Mouse (Mus musculus): ENCODE measurements around the gene Kat5. TPM values are rescaled to one million over a fixed set of nuclear protein-coding genes. Genes with fewer than 3 reads are reported as not detected.

Gene Kat5
- polyA plus RNA-seq, 1 experiment: 67.4 TPM

GRCm38 (mm10) chr19:5570353-5571246, 39.4 kb downstream of the Kat5 start:
- DNase-seq: no peak
- TF ChIP-seq POLR2A (IDR thresholded peaks at IDR 0.05; ENCODE audit: low read depth, low read length) (no peak), CTCF (conservative IDR thresholded peaks at IDR 0.05; ENCODE audit: insufficient read depth, insufficient read length, low read depth, low read length) (no peak)
- Histone ChIP-seq H3K4me1 (ENCODE audit: control insufficient read depth, insufficient read depth, low read length) (peaks cover 16% of the 10 kb centered on the region; the same call in 1 of the 2 replicates), H3K4me3 (ENCODE audit: insufficient read depth, low read depth, low read length) (no peak overlapping the region), H3K27me3 (replicated peaks; ENCODE audit: control insufficient read depth, insufficient read depth, low read length) (no peaks in the 10 kb centered on the region), H3K36me3 (ENCODE audit: control insufficient read depth, insufficient read depth, low read length) (no peaks in the 10 kb centered on the region; the same call in 1 of the 2 replicates), H3K27ac (ENCODE audit: insufficient read depth, low read depth, low read length) (no peak overlapping the region)
- 95% methylated on average over 32 of the region's 32 CpGs for WGBS

GRCm38 (mm10) chr19:5569521-5569920, 40.5 kb downstream of the Kat5 start:
- no peaks in the 10 kb centered on the region for H3K27me3 ChIP-seq (replicated peaks; ENCODE audit: control insufficient read depth, insufficient read depth, low read length)
- DNase-seq: no peak
- peaks cover 16% of the 10 kb centered on the region; the same call in 1 of the 2 replicates for H3K4me1 ChIP-seq (ENCODE audit: control insufficient read depth, insufficient read depth, low read length)
- H3K4me3 ChIP-seq (ENCODE audit: insufficient read depth, low read depth, low read length): no peak overlapping the region
- TF ChIP-seq POLR2A (IDR thresholded peaks at IDR 0.05; ENCODE audit: low read depth, low read length): no peak
- no peak for TF ChIP-seq CTCF (conservative IDR thresholded peaks at IDR 0.05; ENCODE audit: insufficient read depth, insufficient read length, low read depth, low read length)
- H3K36me3 ChIP-seq (ENCODE audit: control insufficient read depth, insufficient read depth, low read length): no peaks in the 10 kb centered on the region; the same call in 1 of the 2 replicates
- WGBS: 87% methylated on average over 10 of the region's 10 CpGs
- no peak overlapping the region for H3K27ac ChIP-seq (ENCODE audit: insufficient read depth, low read depth, low read length)

GRCm38 (mm10) chr19:5568470-5569140, 41.4 kb downstream of the Kat5 start:
- peak; percentile 88 for DNase-seq
- WGBS: 4% methylated on average over 27 of the region's 27 CpGs
- no peak overlapping the region for H3K27ac ChIP-seq (ENCODE audit: insufficient read depth, low read depth, low read length)
- H3K27me3 ChIP-seq (replicated peaks; ENCODE audit: control insufficient read depth, insufficient read depth, low read length): no peaks in the 10 kb centered on the region
- TF ChIP-seq CTCF (conservative IDR thresholded peaks at IDR 0.05; ENCODE audit: insufficient read depth, insufficient read length, low read depth, low read length) (peak; percentile 83), POLR2A (IDR thresholded peaks at IDR 0.05; ENCODE audit: low read depth, low read length) (no peak)
- peaks cover 16% of the 10 kb centered on the region; the same call in 1 of the 2 replicates for H3K4me1 ChIP-seq (ENCODE audit: control insufficient read depth, insufficient read depth, low read length)
- peak overlapping the region; percentile 82 for H3K4me3 ChIP-seq (ENCODE audit: insufficient read depth, low read depth, low read length)
- H3K36me3 ChIP-seq (ENCODE audit: control insufficient read depth, insufficient read depth, low read length): no peaks in the 10 kb centered on the region; the same call in 1 of the 2 replicates

GRCm38 (mm10) chr19:5567534-5568469, 42.2 kb downstream of the Kat5 start, which contains the start of gene Ap5b1:
TSS of gene Ap5b1 (plus strand) at chr19:5568025.
- DNase-seq: peak; percentile 95
- H3K36me3 ChIP-seq (ENCODE audit: control insufficient read depth, insufficient read depth, low read length): no peaks in the 10 kb centered on the region; the same call in 1 of the 2 replicates
- peak within 1 kb of the TSS; percentile 82 for H3K4me3 ChIP-seq (ENCODE audit: insufficient read depth, low read depth, low read length)
- peak within 1 kb of the TSS; percentile 98 for H3K27ac ChIP-seq (ENCODE audit: insufficient read depth, low read depth, low read length)
- TF ChIP-seq CTCF (conservative IDR thresholded peaks at IDR 0.05; ENCODE audit: insufficient read depth, insufficient read length, low read depth, low read length): peak; percentile 74
- no peak for TF ChIP-seq POLR2A (IDR thresholded peaks at IDR 0.05; ENCODE audit: low read depth, low read length)
- no peaks in the 10 kb centered on the region for H3K27me3 ChIP-seq (replicated peaks; ENCODE audit: control insufficient read depth, insufficient read depth, low read length)
- peaks cover 16% of the 10 kb centered on the region; the same call in 1 of the 2 replicates for H3K4me1 ChIP-seq (ENCODE audit: control insufficient read depth, insufficient read depth, low read length)
- 1% methylated on average over 102 of the region's 102 CpGs for WGBS

DNA sequence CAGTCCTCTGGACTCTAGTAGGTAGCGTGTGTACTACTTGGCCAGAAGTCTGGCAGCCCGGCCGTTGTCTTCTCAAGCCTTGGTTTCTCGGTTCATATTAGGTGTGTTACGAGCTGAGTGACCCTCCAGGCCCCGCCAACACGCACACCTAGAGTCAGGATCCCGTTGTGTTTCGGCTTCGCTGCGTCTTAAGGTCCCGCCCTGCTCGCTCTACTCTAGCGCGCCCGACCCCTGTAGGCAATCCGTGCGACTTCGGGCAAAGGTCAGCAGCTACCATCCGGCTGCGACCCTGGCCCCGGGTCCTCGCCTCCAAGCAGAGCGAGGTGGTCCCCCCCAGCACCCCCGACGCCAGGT, 42.9 kb downstream of the Kat5 start:
- Histone ChIP-seq H3K4me1 (ENCODE audit: control insufficient read depth, insufficient read depth, low read length) (peaks cover 13% of the 10 kb centered on the region; the same call in 1 of the 2 replicates), H3K4me3 (ENCODE audit: insufficient read depth, low read depth, low read length) (peak overlapping the region; percentile 82), H3K27me3 (replicated peaks; ENCODE audit: control insufficient read depth, insufficient read depth, low read length) (no peaks in the 10 kb centered on the region), H3K36me3 (ENCODE audit: control insufficient read depth, insufficient read depth, low read length) (no peaks in the 10 kb centered on the region; the same call in 1 of the 2 replicates), H3K27ac (ENCODE audit: insufficient read depth, low read depth, low read length) (peak overlapping the region; percentile 98)
- 1% methylated on average over 26 of the region's 26 CpGs for WGBS
- TF ChIP-seq POLR2A (IDR thresholded peaks at IDR 0.05; ENCODE audit: low read depth, low read length) (no peak), CTCF (conservative IDR thresholded peaks at IDR 0.05; ENCODE audit: insufficient read depth, insufficient read length, low read depth, low read length) (no peak)
- no peak for DNase-seq

- Histone ChIP-seq H3K4me1 (ENCODE audit: control insufficient read depth, insufficient read depth, low read length) (peaks cover 17% of the 10 kb centered on the region; the same call in 1 of the 2 replicates), H3K36me3 (ENCODE audit: control insufficient read depth, insufficient read depth, low read length) (no peaks in the 10 kb centered on the region; the same call in 1 of the 2 replicates), H3K4me3 (ENCODE audit: insufficient read depth, low read depth, low read length) (no peak overlapping the region), H3K27me3 (replicated peaks; ENCODE audit: control insufficient read depth, insufficient read depth, low read length) (no peaks in the 10 kb centered on the region), H3K27ac (ENCODE audit: insufficient read depth, low read depth, low read length) (peak overlapping the region; percentile 98; the same call in 1 of the 2 replicates)
- DNase-seq: peak; percentile 89
- WGBS: 65% methylated on average over 5 of the region's 5 CpGs
- TF ChIP-seq CTCF (conservative IDR thresholded peaks at IDR 0.05; ENCODE audit: insufficient read depth, insufficient read length, low read depth, low read length) (no peak), POLR2A (IDR thresholded peaks at IDR 0.05; ENCODE audit: low read depth, low read length) (no peak)
Observed at GRCm38 (mm10) chr19:5566316-5566715, 43.7 kb downstream of the Kat5 start.
